Mouse (Mus musculus) embryonic fibroblast, embryonic 13.5 days (primary cell): Measurements from ENCODE around the gene C2cd2l.

ENCODE experiments used
- CTCF ChIP-seq: IDR thresholded peaks from 2 replicates; pipeline ENCODE4 v1.5.1; 2011; ENCODE audit warnings: mild to moderate bottlenecking, control low read depth, low read length, moderate library complexity, borderline replicate concordance; ENCODE audit not compliant: insufficient read depth
- POLR2A ChIP-seq: IDR thresholded peaks from 2 replicates; pipeline ENCODE4 v1.6.1; 2011; ENCODE audit warnings: low read depth, mild to moderate bottlenecking, control low read depth, low read length, moderate library complexity

- TF ChIP-seq POLR2A (peak; percentile 92), CTCF (peak; percentile 16; the same call in 1 of the 2 replicates)
These were observed 41.3 kb upstream of the C2cd2l start, which contains the start of gene Vps11 for GRCm38 (mm10) chr9:44361190-44361917.
